Mouse (Mus musculus) T-helper 2 cell (primary cell): ENCODE data around the gene Ankrd6.

Experiments used
- in situ Hi-C: fragments of 300-600 bp; cut with MboI, MseI; formaldehyde crosslinking; loops from one replicate; pipeline ENCODE4 v1.15.1; 2025; ENCODE audit warnings: high pct_unique_total_duplicates

The Ankrd6 gene

GRCm38 (mm10) chr4:32951035-32951940, 647 bp upstream of the Ankrd6 start:
- in situ Hi-C loops: loop anchor here (5.0 kb wide), 1 partner anchor 179 kb away; no protein-coding TSS in a partner anchor

- in situ Hi-C loops: no loop called here
Observed at GRCm38 (mm10) chr4:32948696-32949095, 1.9 kb downstream of the Ankrd6 start.

- in situ Hi-C loops: no loop called here
Observed at GRCm38 (mm10) chr4:32947631-32948030, 3.0 kb downstream of the Ankrd6 start.

GRCm38 (mm10) chr4:32940984-32941383, 9.7 kb downstream of the Ankrd6 start:
- in situ Hi-C loops: no loop called here

- in situ Hi-C loops: no loop called here
Observed at GRCm38 (mm10) chr4:32939964-32940363, 10.7 kb downstream of the Ankrd6 start.

- in situ Hi-C loops: no loop called here
Observed at GRCm38 (mm10) chr4:32939521-32939920, 11.1 kb downstream of the Ankrd6 start.

- in situ Hi-C loops: no loop called here
Observed at GRCm38 (mm10) chr4:32936762-32937341, 13.8 kb downstream of the Ankrd6 start.

GRCm38 (mm10) chr4:32932056-32932455, 18.6 kb downstream of the Ankrd6 start:
- in situ Hi-C loops: loop anchor here (5.0 kb wide), 1 partner anchor 50 kb away; no protein-coding TSS in a partner anchor

GRCm38 (mm10) chr4:32929750-32930149, 20.9 kb downstream of the Ankrd6 start:
- in situ Hi-C loops: loop anchor here (5.0 kb wide), 1 partner anchor 47 kb away; no protein-coding TSS in a partner anchor

GRCm38 (mm10) chr4:32928692-32929448, 21.8 kb downstream of the Ankrd6 start:
- in situ Hi-C loops: no loop called here

- in situ Hi-C loops: no loop called here
Observed at GRCm38 (mm10) chr4:32923891-32924294, 26.7 kb downstream of the Ankrd6 start.

- in situ Hi-C loops: no loop called here
Observed at GRCm38 (mm10) chr4:32923436-32923835, 27.2 kb downstream of the Ankrd6 start.

GRCm38 (mm10) chr4:32922871-32923270, 27.8 kb downstream of the Ankrd6 start:
- in situ Hi-C loops: no loop called here

- in situ Hi-C loops: no loop called here
Observed at GRCm38 (mm10) chr4:32920863-32921262, 29.8 kb downstream of the Ankrd6 start.

- in situ Hi-C loops: no loop called here
Observed at GRCm38 (mm10) chr4:32918571-32918970, 32.1 kb downstream of the Ankrd6 start.

GRCm38 (mm10) chr4:32916689-32917385, 33.8 kb downstream of the Ankrd6 start:
- in situ Hi-C loops: no loop called here

GRCm38 (mm10) chr4:32915928-32916327, 34.7 kb downstream of the Ankrd6 start:
- in situ Hi-C loops: no loop called here

- in situ Hi-C loops: no loop called here
Observed at GRCm38 (mm10) chr4:32909996-32910395, 40.6 kb downstream of the Ankrd6 start.

- in situ Hi-C loops: no loop called here
Observed at GRCm38 (mm10) chr4:32909241-32909979, 41.2 kb downstream of the Ankrd6 start.

- in situ Hi-C loops: no loop called here
Observed at GRCm38 (mm10) chr4:32907631-32908030, 43.0 kb downstream of the Ankrd6 start.

GRCm38 (mm10) chr4:32906627-32907026, 44.0 kb downstream of the Ankrd6 start:
- in situ Hi-C loops: no loop called here
